Mouse (Mus musculus) heart, postnatal 0 days (tissue): ENCODE data around the gene Zscan20.

ENCODE experiments used
- CTCF ChIP-seq: IDR thresholded peaks from 2 replicates; pipeline ENCODE4 v1.5.1; 2016; ENCODE audit warnings: antibody characterized with exemption, control low read depth, low read depth
- EP300 ChIP-seq: IDR thresholded peaks from 2 replicates; pipeline ENCODE4 v1.6.1; 2016; ENCODE audit warnings: antibody characterized with exemption, low read depth

DNA sequence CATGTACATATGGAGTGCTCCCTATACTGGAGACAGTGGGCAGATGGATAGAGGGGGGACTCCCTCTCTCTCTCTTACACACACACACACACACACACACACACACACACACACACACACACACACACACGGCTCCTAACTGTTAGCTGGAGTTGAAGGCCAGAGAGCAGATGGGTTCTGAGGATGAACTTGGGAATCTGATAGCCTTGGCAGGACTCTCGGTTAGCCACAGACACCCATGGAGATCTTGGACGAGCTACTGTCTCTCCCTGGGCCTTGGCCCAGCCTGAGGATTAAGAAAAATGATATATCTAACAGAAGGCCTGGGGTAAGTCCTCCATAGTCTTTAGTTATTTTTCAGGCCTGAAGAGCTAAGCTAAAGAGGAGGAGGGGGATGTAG, 41.6 kb upstream of the Zscan20 start:
- TF ChIP-seq CTCF (no peak), EP300 (no peak)
